Mouse (Mus musculus) small intestine, adult 2 months (tissue): ENCODE results near the gene Morn4. TPM values are rescaled to one million over a fixed set of nuclear protein-coding genes. Genes with fewer than 3 reads are reported as not detected.

Experiments used
- H3K27ac ChIP-seq: fragments of 200-500 bp; 2 replicates; pipeline ENCODE4 v1.5.1; 2012; ENCODE audit warnings: low read depth, low read length, control low read depth, inconsistent platforms; ENCODE audit not compliant: insufficient read depth
- H3K27me3 ChIP-seq: fragments of 200-500 bp; 2 replicates; pipeline ENCODE4 v1.6.1; 2012; ENCODE audit warnings: mild to moderate bottlenecking, moderate library complexity, low read length, inconsistent platforms; ENCODE audit not compliant: control insufficient read depth, insufficient read depth
- H3K36me3 ChIP-seq: fragments of 200-500 bp; 2 replicates; pipeline ENCODE4 v1.6.1; 2012; ENCODE audit warnings: mild to moderate bottlenecking, low read length, control low read depth, inconsistent platforms; ENCODE audit not compliant: control insufficient read depth, insufficient read depth
- H3K4me1 ChIP-seq: fragments of 200-500 bp; 2 replicates; pipeline ENCODE4 v1.6.1; 2012; ENCODE audit warnings: low read length, inconsistent platforms, mixed read lengths; ENCODE audit not compliant: control insufficient read depth, insufficient read depth, insufficient read length
- H3K4me3 ChIP-seq: fragments of 200-500 bp; 2 replicates; pipeline ENCODE4 v1.5.1; 2012; ENCODE audit warnings: low read depth, mild to moderate bottlenecking, control low read depth, inconsistent platforms, low read length, moderate library complexity
- CTCF ChIP-seq: fragments of 200-500 bp; IDR thresholded peaks from 2 replicates; pipeline ENCODE4 v1.5.1; 2012; ENCODE audit warnings: low read depth, mild to moderate bottlenecking, control low read depth, inconsistent platforms, low read length, moderate library complexity, mixed read lengths; ENCODE audit not compliant: insufficient replicate concordance, insufficient read length; ENCODE audit errors: extremely low read depth
- POLR2A ChIP-seq: fragments of 200-500 bp; IDR thresholded peaks from 2 replicates; pipeline ENCODE4 v1.6.1; 2012; ENCODE audit warnings: low read depth, mild to moderate bottlenecking, control low read depth, inconsistent platforms, low read length, moderate library complexity
- WGBS: fragments of 180-500 bp; shearing (Covaris S2); methylation state at CpG from one replicate; pipeline ENCODE4 v1.1.7; 2018; 5-methylcytosine and 5-hydroxymethylcytosine counted together
- polyA plus RNA-seq: library from polyadenylated mRNA; depleted of rRNA; stranded (reverse); fragments of >200 nt; gene quantifications from 2 replicates; pipeline ENCODE4 v1.2.3, GENCODE M21; 2012

Morn4 gene
- polyA plus RNA-seq, 1 experiment, result 1.4 TPM

DNA sequence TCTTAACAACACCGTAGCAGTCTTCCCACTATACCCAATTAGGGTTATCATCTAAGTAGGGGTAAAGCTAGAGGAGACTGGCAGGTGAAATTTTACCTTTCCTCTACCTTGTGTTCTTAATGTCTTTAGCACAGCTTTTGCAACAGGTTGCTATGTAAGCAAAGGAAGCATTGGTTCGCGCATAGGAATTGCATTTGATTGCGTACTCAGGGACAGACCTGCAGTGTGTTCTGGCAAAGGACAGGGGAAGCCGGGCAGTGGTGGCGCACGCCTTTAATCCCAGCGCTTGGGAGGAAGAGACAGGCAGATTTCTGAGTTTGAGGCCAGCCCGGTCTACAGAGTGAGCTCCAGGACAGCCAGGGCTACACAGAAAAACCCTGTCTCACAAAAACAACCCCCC lies 32.0 kb upstream of the Morn4 start:
- Histone ChIP-seq H3K36me3 (peaks cover 55% of the 10 kb centered on the region), H3K27me3 (no peaks in the 10 kb centered on the region), H3K27ac (no peak overlapping the region), H3K4me3 (no peak overlapping the region), H3K4me1 (no peaks in the 10 kb centered on the region)
- TF ChIP-seq CTCF, result no peak
- TF ChIP-seq POLR2A, result no peak
- WGBS, result 94% methylated on average over 9 of the region's 9 CpGs

DNA sequence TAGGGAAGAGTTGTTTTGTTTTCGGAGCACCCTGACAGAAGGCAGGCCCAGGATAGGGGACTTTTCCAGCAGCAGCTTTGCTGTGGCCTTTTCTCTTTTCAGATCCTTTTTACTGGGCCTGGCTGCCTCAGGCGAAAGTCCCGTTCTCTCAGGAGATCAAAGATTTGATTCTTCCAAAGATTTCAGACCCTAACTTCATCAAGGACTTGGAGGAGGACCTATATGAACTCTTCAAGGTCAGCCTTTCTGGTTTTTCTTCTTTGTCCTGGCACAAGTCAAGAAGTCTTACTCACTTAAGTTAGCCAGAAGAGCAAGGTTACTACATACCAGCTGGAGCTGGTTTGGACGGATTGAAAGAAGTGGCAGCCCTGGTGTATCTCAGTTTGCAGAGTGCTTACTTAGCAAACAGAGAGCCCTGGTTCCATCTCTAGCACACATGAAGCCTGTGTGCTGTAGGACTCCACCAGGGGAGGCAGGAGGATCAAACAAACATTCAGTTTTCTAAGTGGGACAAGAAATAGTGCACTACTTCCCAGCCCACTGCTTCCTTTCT lies 29.7 kb upstream of the Morn4 start:
- Histone ChIP-seq H3K27ac (no peak overlapping the region), H3K4me3 (no peak overlapping the region), H3K27me3 (no peaks in the 10 kb centered on the region), H3K36me3 (peaks cover 47% of the 10 kb centered on the region), H3K4me1 (no peaks in the 10 kb centered on the region)
- 83% methylated on average over 4 of the region's 4 CpGs for WGBS
- TF ChIP-seq CTCF, result no peak
- TF ChIP-seq POLR2A, result no peak

DNA sequence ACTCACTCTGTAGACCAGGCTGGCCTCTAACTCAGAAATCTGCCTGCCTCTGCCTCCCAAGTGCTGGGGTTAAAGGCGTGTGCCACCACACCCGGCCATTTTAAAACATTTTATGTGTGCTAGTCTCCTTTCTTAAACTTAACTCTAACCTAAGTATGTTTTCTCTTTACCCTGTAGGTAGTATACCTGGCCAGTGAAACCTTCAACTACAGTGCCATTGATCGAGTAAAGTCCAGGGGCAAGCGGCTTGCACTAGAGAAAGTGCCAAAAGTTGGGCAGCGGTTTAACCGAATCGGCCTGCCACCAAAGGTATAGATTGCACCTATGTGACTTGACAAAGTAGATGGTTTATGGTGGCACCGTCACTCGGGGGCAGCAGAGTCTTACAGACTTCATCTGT lies 18.5 kb upstream of the Morn4 start:
- peaks cover 41% of the 10 kb centered on the region for H3K36me3 ChIP-seq
- H3K4me3 ChIP-seq, result no peak overlapping the region
- no peaks in the 10 kb centered on the region for H3K27me3 ChIP-seq
- H3K27ac ChIP-seq, result no peak overlapping the region
- peaks cover 5% of the 10 kb centered on the region; the same call in 1 of the 2 replicates for H3K4me1 ChIP-seq
- TF ChIP-seq CTCF (no peak), POLR2A (no peak)
- 94% methylated on average over 9 of the region's 9 CpGs for WGBS

DNA sequence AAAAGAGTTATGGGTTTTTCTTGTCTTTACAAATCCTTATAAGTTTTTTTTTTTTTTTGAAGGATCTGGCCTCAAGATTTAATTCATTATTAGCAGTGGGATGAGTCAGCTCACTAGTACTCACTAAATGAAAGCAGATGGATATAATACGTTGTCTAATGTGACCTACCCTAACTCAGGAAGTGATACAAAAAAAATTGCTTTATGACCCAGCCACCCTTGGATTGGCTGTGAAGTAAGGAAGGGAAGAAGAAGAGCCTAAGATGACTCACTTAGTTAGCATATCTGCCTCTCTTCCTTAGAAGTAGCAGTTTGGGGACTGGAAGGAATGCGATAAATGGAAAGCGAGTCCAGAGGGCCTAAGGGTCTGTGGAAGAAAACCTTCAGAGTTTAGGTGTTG lies 13.2 kb upstream of the Morn4 start:
- TF ChIP-seq CTCF (no peak), POLR2A (no peak)
- no peak overlapping the region for H3K4me3 ChIP-seq
- H3K27ac ChIP-seq, result no peak overlapping the region
- peaks cover 26% of the 10 kb centered on the region for H3K36me3 ChIP-seq
- no peaks in the 10 kb centered on the region for H3K27me3 ChIP-seq
- peaks cover 8% of the 10 kb centered on the region; the same call in 1 of the 2 replicates for H3K4me1 ChIP-seq
- WGBS, result 69% methylated on average over 3 of the region's 3 CpGs

DNA sequence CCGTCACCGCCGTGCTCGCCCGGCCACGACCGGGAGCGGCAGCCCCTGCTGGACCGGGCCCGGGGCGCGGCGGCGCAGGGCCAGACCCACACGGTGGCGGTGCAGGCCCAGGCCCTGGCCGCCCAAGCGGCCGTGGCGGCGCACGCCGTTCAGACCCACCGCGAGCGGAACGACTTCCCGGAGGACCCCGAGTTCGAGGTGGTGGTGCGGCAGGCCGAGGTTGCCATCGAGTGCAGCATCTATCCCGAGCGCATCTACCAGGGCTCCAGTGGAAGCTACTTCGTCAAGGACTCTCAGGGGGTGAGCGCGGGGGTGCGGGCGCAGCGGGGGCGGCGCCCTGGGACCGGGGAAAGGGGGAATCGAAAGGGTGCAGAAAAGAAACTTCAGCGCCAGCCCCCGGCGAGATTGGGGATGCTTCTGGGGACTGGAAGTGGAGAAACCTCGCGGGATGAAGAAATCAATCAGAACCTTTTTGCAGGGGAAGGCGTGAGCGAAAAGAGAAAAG lies 4.5 kb upstream of the Morn4 start:
- peaks cover 14% of the 10 kb centered on the region for H3K4me1 ChIP-seq
- no peak for TF ChIP-seq POLR2A
- TF ChIP-seq CTCF, result no peak
- peak overlapping the region; percentile 80 for H3K4me3 ChIP-seq
- H3K36me3 ChIP-seq, result peaks cover 7% of the 10 kb centered on the region
- peak overlapping the region; percentile 66 for H3K27ac ChIP-seq
- 0 out of 2 replicates have a peak, but pooled peaks cover 4% of the 10 kb centered on the region for H3K27me3 ChIP-seq
- under 1% methylated on average over 52 of the region's 52 CpGs for WGBS

DNA sequence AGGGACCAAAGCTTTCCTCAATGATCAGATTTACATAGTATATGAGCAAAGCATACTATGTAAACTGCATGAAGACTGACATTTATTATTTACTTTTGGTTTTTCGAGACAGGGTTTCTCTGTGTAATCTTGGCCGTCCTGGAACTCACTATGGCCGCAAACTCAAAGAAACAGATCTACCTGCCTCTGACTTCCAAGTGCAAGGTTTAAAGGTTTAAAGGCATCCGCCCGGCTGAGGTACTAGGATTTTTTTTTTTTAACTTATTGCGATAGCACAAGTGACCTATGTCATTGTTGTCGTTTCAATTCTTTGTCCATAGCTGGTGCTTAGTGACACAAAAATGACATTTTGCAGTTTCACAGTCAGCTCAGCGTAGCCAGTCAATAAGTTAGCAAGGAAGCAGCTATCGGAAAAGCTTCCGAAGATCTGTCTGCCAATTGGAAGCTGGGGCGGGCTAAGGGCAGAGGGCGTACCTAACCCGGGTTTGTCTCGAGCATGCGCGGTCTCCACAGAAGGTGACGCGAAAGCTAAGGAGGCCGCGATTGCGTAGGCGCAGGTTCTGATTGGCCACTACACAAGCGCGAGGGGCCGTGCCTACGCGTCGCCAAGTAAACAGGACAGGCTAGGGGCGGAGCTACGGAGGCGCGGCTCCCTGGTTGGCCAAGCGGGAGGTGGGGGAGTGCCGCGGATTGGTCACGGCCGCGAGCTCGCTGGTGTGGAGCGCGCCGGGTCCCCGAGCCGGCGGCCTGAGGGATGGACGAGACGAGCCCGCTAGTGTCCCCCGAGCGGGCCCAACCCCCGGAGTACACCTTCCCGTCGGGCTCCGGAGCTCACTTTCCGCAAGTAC lies 3.8 kb upstream of the Morn4 start, which contains the start of gene Pi4k2a:
Pi4k2a (plus strand) TSS at position 723 of the 848 bp plus-strand sequence.
- Histone ChIP-seq H3K27me3 (0 out of 2 replicates have a peak, but pooled peaks cover 4% of the 10 kb centered on the region), H3K4me3 (peak within 1 kb of the TSS; percentile 80), H3K36me3 (peaks cover 4% of the 10 kb centered on the region), H3K27ac (peak within 1 kb of the TSS; percentile 93), H3K4me1 (peaks cover 15% of the 10 kb centered on the region)
- TF ChIP-seq POLR2A (peak; percentile 54; the same call in 1 of the 2 replicates), CTCF (no peak)
- under 1% methylated on average over 55 of the region's 55 CpGs for WGBS
